Mouse (Mus musculus): ENCODE measurements around the gene Nrip1. TPM values are rescaled to one million over a fixed set of nuclear protein-coding genes. Genes with fewer than 3 reads are reported as not detected.
A peak's percentile ranks its signal among the peaks of the same experiment; 100 is the strongest.

The Nrip1 gene
- total RNA-seq (2017): 46.7 and 48.3 TPM in 2 replicates

DNA sequence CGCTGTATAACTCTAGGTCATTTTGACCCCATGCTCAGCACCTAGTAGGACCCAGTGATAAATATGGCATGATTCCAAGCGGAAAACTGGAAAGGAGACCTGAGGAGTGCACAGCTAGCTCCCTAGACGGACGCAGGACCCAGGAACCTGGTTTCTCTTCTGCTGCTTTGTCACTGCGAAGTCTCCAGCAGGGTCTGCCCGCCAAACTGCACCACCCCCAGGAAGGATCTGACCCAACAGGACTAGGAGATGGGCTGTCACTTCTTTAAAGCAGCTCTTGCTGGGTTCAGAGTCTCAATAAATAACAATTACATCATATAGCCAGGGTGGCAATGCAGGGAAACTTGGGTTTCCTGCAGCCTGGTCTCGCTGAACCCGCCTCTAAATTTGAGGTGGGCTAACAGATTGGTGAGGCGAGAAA, at the start of gene Nrip1:
Gene Nrip1, minus strand, starts transcription at position 157 of the 421 bp plus-strand sequence.
- ATAC-seq (replicated peaks; ENCODE audit: low read depth, poor library complexity, severe bottlenecking): peak; percentile 47

DNA sequence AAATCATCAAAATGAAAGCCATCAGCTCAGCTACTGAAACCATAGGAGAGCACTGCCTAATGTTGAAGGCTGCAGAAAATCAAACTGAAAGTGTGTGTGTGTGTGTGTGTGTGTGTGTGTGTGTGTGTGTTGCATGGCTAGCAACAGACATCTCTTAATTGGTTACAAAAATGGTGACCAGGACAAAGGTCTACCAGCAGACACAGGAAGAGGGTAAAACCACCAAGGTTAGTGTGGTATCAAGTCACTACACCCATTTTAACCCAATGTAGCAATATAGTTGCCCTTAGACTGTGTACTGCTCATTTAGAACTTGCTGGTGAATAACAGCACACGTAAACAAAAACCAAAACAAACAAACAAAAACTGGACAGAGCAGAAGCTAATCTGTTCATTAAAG, 48.9 kb upstream of the Nrip1 start:
- ATAC-seq (replicated peaks; ENCODE audit: low read depth, poor library complexity, severe bottlenecking): peak; percentile 86

DNA sequence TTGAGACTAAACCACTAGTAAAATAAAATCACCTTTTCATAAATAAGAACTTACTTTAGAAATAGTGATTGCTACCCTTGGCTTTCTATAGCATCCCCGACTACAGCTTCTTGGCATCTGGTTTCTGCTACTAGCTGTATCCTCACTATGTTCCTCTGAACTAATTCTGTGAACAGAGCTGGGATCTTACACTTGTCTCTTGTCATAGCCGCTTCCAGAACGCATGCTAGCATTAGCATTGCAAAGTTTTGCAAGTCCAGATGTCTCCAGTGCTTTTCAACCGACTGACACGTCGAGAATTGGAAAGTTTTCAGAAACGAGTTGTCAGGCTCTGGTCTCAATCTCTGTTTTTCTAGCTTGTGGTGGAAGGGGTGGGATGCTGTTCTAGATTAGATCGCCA, 46.2 kb upstream of the Nrip1 start:
- no peak for ATAC-seq (replicated peaks; ENCODE audit: low read depth, poor library complexity, severe bottlenecking)

DNA sequence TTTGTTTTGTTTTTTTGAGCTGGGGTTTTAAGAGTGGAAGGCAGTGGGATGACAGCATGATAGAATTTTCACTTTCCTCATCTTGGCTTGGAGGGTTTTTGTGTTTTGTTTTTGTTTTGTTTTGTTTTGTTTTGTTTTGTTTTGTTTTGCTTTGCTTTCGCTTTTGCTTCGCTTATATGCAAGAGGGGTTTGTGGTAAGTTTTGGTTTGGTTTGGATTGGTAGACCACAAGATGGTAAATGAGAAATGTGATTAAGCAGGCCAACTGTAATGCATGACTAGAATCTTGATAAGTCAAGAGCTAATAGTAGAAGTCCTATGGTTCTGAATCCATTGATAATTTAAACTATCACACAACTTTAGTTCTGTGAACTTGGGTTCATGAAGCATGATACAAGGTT, 42.9 kb upstream of the Nrip1 start:
- no peak for ATAC-seq (replicated peaks; ENCODE audit: low read depth, poor library complexity, severe bottlenecking)

DNA sequence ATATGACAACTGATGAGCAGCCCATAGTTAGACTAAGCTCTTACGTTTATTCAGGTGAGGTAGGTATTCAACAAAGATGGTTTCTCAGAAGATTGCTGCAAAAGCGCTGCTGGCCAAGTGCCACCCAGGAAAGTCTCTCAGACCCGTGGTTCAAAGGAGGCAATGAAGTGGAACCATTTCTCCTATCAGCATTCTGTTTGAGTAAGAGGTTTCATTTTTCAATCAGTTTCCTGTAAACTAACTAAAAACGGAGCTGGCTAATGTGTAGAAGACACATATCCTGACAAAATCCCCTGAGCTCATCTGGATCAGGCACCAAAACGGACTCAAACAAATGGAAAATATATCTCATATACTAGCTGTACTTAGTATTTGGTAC, 42.4 kb upstream of the Nrip1 start:
- no peak for ATAC-seq (replicated peaks; ENCODE audit: low read depth, poor library complexity, severe bottlenecking)

DNA sequence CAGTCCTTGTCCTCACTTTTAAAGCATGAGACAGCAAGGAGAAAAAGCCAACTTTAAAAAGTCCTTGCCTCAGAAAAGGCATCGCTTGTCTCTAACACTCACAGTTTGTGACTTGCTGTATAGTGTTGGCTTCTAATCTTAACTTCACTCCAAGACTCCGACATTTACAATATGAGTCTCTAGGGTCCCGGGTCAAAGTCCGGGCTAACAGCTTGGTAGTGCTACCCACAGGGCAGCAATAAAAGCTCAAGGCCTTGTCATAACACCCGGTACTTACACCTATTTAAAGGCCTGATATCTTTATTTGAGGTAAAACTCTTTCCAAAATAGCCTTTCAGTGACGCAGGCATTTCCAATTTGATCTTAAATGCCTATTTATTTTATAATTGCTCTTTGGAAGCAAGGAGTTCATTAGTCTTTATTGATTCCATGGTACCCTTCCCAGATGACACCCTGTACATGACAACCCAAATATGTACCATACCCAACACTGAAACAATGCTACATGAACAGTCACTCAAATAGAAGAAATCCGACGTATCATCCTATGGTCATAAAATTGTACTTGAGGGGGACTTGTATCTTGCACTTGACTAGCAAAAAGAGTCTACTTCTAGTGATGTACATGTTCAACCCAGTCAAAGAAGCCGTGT, 41.9 kb upstream of the Nrip1 start:
- no peak for ATAC-seq (replicated peaks; ENCODE audit: low read depth, poor library complexity, severe bottlenecking)

DNA sequence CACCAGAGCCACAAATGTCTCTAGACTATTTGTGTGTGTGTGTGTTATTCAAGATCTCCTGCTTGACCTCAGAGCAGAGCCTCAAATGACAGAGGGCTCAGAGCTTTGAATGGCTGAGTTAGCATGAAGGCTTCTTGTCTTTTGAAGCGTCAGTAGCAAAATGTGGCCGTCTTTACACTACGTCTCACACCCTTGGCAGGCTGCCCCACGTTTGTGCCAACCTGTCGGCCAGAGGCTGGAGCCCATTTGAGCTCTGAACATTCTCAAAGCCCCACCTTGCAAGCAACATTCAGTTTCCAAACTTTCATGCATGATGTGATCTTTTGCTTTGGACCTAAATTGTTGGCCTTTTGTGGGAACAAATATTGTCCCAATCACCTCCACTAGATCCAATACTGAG, 40.9 kb upstream of the Nrip1 start:
- ATAC-seq (replicated peaks; ENCODE audit: low read depth, poor library complexity, severe bottlenecking): no peak

DNA sequence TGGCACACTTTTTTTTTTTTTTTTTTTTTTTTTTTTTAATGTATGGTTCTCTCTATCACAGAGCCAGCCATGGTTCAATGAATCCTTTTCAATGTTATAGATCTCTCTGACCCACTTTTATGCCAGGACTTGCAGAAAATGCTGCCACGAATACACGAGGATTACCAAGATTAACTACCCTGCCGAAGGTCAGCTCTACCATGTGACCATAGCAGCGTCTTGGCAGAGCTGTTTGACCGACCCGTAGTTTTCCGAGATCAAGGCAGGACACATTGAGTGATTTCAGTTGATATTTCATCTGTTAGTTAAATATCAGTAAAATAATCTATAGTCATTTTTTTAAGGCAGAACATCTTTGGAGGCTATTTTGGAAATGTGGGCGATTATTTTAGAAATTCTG, 40.0 kb upstream of the Nrip1 start:
- no peak for ATAC-seq (replicated peaks; ENCODE audit: low read depth, poor library complexity, severe bottlenecking)

DNA sequence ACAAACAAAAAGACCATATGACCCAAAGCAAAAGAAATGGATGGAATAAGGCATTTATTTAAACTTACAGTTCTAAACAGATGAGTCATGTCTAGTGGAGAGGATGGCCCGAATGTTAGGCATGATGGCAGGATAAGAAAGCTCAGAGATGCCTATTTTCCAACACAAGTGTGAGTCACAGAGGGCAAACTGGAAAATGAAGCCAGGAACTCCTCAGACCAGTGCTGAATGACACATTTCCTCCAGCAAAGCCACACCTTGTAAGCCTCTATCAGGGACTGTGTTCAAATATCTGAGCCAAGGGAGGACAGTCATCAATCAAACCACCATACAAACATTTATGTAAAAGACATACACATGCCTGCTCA, 35.7 kb upstream of the Nrip1 start:
- ATAC-seq (replicated peaks; ENCODE audit: low read depth, poor library complexity, severe bottlenecking): peak; percentile 46; the same call in 1 of the 2 replicates

DNA sequence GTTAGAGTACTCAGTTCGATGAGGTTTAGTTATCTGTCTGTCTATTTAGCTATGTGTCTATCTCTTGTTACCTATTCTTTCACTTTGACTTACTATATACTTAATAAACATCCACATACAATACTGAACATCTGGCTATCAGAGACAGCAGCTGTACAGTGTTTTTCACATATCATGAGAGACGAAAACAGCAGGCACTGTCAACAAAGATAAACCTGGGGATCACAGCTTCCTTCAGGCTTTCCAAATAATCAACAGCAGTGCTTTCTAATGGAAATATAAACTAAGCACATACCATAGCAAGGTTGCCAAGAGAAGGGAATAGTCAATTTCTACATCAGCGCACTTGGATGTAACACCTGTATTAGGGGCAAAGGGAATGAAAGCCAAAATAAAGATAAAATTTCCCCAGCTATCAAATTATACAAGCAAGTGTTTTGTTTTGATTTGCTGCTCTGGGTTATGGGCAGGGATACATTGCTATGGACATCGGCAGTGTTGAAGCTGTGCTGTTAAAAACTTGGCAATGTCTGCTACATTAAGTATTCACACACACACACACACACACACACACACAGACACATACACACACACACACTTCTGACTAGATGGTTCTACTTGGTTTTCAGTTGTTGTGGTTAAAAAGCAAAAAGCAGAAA, 35.2 kb upstream of the Nrip1 start:
- ATAC-seq (replicated peaks; ENCODE audit: low read depth, poor library complexity, severe bottlenecking): no peak

DNA sequence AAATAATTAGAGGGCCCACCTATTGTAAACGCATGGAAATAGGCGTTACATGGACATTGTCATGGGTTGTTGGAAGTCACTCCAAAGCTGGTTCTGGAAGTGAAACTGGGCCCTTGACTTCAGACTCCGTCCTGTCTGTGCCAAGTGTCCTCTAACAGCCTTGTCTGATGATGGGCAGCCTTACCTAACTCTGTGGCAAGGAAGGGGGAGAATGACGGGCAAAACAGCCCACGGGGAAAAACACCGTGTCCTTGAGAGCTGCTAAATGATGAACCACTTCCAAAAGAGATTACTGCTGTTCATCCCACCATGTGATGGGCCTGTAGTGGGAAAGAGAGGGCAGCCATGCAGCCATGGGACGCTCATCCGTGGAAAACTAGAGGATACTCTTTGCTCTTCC, 34.6 kb upstream of the Nrip1 start:
- no peak for ATAC-seq (replicated peaks; ENCODE audit: low read depth, poor library complexity, severe bottlenecking)

DNA sequence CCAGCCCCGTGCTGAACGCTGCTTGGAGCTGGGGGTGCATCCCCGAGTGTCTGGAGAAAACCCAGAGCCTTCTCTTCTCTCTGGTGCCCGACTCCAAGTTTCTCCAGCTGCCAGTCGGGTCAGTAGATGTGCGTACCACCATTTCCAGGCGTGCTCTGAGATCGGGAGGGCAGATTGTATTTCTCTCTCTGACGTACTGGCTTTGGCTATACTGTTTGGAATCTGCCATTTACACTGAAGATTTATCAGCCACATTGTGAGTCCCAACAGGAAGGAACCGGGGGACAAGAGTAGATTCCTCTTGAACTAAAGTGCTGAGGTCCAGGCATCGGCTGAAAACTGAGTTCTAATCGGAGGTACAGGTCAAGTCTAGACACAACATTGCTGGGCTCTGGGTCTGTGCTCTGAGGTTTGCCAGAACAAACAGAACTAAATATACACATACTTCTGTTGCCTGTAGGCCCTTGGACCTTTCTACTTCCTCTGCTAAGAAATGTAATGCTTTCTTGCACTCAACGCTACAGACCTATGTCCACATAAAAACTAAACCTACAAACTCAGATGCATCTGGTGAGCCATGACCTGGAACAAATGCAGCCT, 33.8 kb upstream of the Nrip1 start:
- ATAC-seq (replicated peaks; ENCODE audit: low read depth, poor library complexity, severe bottlenecking): peak; percentile 50

DNA sequence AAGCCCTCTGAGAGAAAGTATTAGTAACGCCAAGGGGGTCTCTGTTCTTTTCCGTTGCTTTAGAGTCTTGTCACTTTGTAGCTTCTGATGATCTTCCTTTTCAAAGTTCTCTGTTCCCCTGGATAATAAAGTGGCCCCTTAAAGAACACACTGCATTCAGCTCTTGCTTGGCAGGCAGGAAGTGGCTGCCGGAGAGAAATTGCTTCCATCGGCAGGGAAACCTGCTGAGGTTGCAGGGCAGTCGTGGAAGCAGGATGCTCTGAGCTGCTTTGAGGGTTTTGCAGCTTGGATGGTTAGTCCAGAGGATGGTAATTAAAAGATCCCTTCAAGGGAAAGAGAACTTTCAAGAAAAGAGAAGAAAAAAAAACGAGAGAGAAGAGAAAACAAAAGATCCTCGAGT, 33.3 kb upstream of the Nrip1 start:
- no peak for ATAC-seq (replicated peaks; ENCODE audit: low read depth, poor library complexity, severe bottlenecking)

DNA sequence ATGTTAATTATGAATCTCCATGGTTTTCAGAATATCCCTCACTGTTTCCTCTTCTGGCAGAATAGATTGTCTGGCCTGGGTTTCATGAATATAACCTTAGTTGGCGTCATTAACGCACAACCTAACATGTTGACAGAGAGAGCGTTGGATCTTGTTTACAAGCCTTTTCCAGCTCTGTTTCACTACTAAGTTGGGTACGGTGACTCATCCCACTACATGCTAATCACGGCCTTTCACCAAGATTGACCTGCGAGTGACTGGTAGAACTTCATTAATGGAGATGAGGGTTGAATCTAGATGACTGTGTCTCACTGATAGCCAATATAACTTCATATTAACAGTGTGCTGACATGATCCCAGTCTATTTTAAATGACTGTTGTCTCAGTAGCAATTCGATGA, 32.7 kb upstream of the Nrip1 start:
- no peak for ATAC-seq (replicated peaks; ENCODE audit: low read depth, poor library complexity, severe bottlenecking)

DNA sequence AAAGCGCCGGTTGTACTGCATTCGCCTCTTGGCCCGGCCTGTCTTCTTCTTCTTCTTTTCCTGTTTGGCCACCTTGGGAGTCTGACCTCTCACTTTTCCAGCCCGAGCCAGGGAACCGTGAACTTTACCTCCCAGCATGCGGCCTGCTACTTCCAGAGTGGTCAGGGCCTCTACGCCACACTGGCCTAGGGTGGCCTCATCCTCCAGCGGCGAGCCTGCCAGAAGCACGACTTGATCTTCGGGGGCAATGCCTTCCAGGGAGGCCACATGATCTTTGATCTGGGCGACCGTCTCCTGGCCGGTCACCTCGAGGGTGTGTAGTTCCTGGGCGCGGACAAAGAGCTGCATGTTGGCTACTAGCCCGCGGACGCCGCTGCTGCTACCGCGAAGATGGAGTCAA, 29.7 kb upstream of the Nrip1 start:
- peak; percentile 22; the same call in 1 of the 2 replicates for ATAC-seq (replicated peaks; ENCODE audit: low read depth, poor library complexity, severe bottlenecking)

DNA sequence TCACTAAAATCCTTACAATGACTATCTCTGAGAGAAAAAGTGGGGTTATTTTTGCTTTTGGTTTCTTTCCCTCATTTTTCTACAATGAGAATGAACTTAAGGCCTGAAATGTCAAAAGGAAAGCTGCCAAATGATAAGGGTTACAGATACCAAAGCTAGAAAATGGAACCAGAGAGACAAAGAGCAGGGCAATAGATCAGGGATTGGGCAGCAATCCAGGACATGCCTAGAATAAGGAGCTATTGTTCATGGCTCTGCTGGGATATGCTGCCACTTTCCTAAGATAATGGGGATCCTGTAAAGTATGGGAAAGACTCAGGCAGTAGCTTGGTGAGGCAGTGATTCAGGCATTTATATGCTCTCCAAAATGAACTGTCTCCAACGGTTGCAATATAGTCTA, 22.9 kb upstream of the Nrip1 start:
- no peak for ATAC-seq (replicated peaks; ENCODE audit: low read depth, poor library complexity, severe bottlenecking)

DNA sequence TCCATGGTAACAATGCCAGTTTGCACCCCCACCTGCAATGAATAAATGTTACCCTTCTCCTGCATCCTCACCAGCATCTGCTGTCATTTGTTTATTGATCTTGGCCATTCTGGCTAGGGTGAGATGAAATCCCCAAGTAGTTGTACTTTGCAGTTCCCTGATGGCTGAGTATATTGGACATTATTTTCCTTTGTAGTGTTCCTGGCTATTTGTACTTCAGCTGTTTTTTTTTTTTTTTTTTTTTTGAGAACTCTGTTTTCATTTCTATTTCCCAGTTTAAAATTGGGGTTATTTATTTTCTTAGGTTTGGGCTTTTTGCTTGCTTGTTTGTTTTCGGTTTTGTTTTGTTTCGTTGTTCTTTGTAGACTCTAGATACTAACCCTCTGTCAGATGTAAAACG, 19.6 kb upstream of the Nrip1 start:
- no peak for ATAC-seq (replicated peaks; ENCODE audit: low read depth, poor library complexity, severe bottlenecking)

DNA sequence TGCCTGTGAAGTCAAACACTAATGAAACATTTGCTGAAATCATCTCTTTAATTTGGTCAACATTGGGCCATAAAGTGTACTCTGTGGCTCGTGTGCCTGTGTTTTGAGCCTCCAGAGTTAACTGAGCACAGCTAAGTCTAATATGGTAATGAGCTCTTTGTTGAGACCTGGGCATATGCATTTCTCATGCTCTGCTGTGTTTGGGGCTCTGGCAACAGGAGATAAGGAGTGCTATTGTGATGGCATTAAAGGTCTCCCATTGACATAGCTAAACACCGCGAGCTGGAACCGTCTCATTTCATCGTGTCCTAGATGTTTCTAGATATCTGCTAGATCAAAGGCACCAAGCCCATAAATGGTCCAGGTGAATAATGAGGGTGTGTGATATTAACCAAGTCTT, 12.9 kb upstream of the Nrip1 start:
- no peak for ATAC-seq (replicated peaks; ENCODE audit: low read depth, poor library complexity, severe bottlenecking)

DNA sequence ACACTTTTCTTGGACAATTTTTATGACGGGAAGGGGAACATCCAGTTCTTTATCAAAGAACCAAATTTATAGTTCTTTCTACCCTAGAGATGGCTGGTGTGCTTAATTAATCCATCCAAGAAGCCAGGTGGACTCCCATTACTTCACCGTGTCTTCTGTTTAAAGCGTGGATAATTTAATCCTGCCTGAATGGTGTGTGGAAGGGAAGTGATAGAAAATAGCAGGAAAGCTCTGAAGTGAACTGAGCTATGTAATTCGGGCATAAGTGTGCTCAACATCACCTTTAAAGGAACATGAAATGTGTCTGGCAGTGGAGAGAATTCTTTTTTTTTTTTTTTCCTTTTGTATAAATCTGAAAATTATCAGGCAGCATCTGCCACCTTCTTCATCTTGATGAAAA, 12.4 kb upstream of the Nrip1 start:
- no peak for ATAC-seq (replicated peaks; ENCODE audit: low read depth, poor library complexity, severe bottlenecking)

DNA sequence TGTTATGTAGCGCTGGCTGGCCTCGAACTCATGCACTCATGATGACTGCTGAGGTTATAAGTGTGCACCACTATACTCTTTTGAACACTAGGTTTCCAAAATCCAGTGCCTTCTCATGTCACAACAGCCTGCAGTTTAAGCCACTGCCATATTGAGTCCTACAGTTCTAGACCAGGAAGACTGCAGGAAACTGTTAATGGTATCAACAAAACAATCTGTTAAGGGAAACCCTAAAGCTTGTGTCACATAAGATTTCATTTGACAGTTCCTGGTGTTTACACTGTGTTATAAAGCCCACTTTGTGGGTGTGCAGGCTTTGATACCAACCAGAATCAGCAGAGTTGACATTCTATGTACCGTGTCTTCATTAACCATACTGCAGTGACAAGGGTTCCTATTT, 3.6 kb upstream of the Nrip1 start:
- peak; percentile 31 for ATAC-seq (replicated peaks; ENCODE audit: low read depth, poor library complexity, severe bottlenecking)

DNA sequence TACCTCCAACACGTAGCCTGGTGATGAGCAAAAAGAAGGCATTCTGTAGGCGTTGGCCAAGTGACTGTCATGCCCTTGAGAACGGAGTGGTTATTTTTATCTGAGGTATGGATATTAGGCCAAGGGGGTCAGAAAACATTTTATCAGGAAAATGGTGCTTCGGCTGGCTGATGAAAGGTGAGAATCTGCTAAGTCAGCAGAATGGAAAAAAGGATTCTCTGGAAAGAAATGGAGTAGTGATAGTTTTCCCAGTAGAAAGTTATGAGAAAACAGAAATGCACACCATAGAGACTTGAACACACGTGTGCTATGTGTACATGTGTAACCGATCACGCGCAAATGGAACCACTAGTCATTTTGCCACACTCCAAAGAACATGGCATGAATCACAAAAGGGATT, 3.0 kb upstream of the Nrip1 start:
- no peak for ATAC-seq (replicated peaks; ENCODE audit: low read depth, poor library complexity, severe bottlenecking)
